Comparison of ENCODE assay signal across 15 mouse cellular contexts in the genomic region with DNA sequence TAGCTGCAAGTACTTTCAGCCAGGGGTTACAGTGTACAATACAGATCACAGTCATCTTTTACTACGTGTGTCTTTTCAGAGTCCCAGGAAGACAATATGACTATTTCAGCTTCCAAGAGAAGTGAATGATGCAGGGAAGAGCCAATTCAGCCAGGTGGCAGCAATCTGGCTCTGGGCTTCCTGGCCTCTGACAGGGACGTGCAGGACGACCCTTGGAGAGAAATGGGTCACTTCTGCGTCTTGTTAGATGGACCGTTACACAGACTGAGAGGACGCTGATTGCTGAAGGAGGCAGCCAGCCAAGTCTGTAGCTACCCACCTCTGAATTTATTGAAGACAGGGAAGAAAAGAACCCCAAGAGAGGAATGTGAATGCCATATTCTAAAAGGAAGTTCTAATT. TPM values are rescaled to one million over a fixed set of nuclear protein-coding genes. Genes with fewer than 3 reads are reported as not detected.
DNase-seq lines count a peak whose midpoint lies in the region; ATAC-seq and TF ChIP-seq lines count a peak whose summit lies in the region.
"Had no signal": no experiment of that assay in that cellular context is flagged by ENCODE, and none has a peak within 500 bp of the region (broad histone marks: within the 10 kb centered on the region; RNA-seq: fewer than 3 reads in every experiment).

No protein-coding gene starts in this region.

- 63% methylated on average over 6 of the region's 6 CpGs for WGBS in heart, postnatal 0 days

- no peaks in the 10 kb centered on the region for H3K27me3 ChIP-seq in heart, postnatal 0 days (ENCODE audit: control insufficient read depth, insufficient read depth, low read length)
- H3K27me3 ChIP-seq: midbrain, embryonic 15.5 days; neural tube, embryonic 12.5 days had no signal

- no peak overlapping the region for H3K9ac ChIP-seq in heart, postnatal 0 days (replicated peaks; ENCODE audit: low read depth, low read length)
- H3K9ac ChIP-seq: midbrain, embryonic 15.5 days; neural tube, embryonic 12.5 days had no signal

- TF ChIP-seq CTCF in heart, postnatal 0 days (IDR thresholded peaks at IDR 0.05; ENCODE audit: low read depth), result peak; percentile 18; the same call in 1 of the 2 replicates
- TF ChIP-seq CTCF in left cerebral cortex, adult 2 months (IDR thresholded peaks at IDR 0.05), result no peak; the same call in 1 of the 2 replicates
- no peak for TF ChIP-seq CTCF in brain, embryonic 14.5 days (IDR thresholded peaks at IDR 0.05; ENCODE audit: borderline replicate concordance, extremely low read depth, insufficient read depth, insufficient read length)

- intact Hi-C loops in heart, postnatal 14 days (cut with DNase I), result no loop called here
- intact Hi-C loops in left cerebral cortex, adult 2 months (cut with DNase I), result no loop called here

- no peak overlapping the region for H3K27ac ChIP-seq in heart, postnatal 0 days (ENCODE audit: low read depth)
- peak overlapping the region; percentile 86 for H3K27ac ChIP-seq in left cerebral cortex, adult 2 months
- H3K27ac ChIP-seq: heart, embryonic 10.5 days; midbrain, embryonic 15.5 days; neural tube, embryonic 12.5 days had no signal

- no peak overlapping the region for H3K4me2 ChIP-seq in heart, postnatal 0 days (ENCODE audit: low read depth, low read length)
- H3K4me2 ChIP-seq: liver, embryonic 11.5 days; midbrain, embryonic 15.5 days; neural tube, embryonic 12.5 days had no signal

- no peak for TF ChIP-seq EP300 in heart, postnatal 0 days (IDR thresholded peaks at IDR 0.05; ENCODE audit: low read depth)

- peak; percentile 24 to 26 for DNase-seq in cerebellum, adult 18-20 months
- DNase-seq in cerebellum, adult 9-10 months, result no peak
- DNase-seq in heart, postnatal 0 days (ENCODE audit: low spot score), result no peak
- DNase-seq in heart, postnatal 14 days, result no peak
- DNase-seq in left cerebral cortex, adult 2 months (ENCODE audit: extremely low spot score in 1 of 2, low spot score in 2 of 2), result no peak
- DNase-seq in left cerebral cortex, adult 18-20 months (ENCODE audit: low spot score in 2 of 2), result no peak
- DNase-seq in brain, embryonic 14.5 days (ENCODE audit: low read depth), result peak; percentile 7
- DNase-seq: gastrocnemius, postnatal 14 days; kidney, postnatal 14 days; thymus, adult 18-20 months had no signal

- no peak for TF ChIP-seq POLR2A in brain, embryonic 14.5 days (IDR thresholded peaks at IDR 0.05; ENCODE audit: borderline replicate concordance, extremely low read depth, insufficient read depth, insufficient read length, poor library complexity, severe bottlenecking)

- no peak overlapping the region for H3K4me3 ChIP-seq in heart, postnatal 0 days (ENCODE audit: low read depth, low read length)
- H3K4me3 ChIP-seq in left cerebral cortex, adult 2 months, result no peak overlapping the region
- H3K4me3 ChIP-seq: heart, embryonic 10.5 days; midbrain, embryonic 15.5 days; neural tube, embryonic 12.5 days had no signal

- no peaks in the 10 kb centered on the region for H3K36me3 ChIP-seq in heart, postnatal 0 days (replicated peaks; ENCODE audit: control insufficient read depth, insufficient read depth, low read length)
- H3K36me3 ChIP-seq: midbrain, embryonic 15.5 days had no signal

- H3K9me3 ChIP-seq in heart, postnatal 0 days (replicated peaks; ENCODE audit: control insufficient read depth, low read length), result no peaks in the 10 kb centered on the region
- H3K9me3 ChIP-seq: heart, embryonic 10.5 days; midbrain, embryonic 15.5 days; neural tube, embryonic 12.5 days had no signal

- no peak for ATAC-seq in heart, postnatal 0 days (ENCODE audit: insufficient read depth, low read depth)
- no peak for ATAC-seq in monocyte, adult 5-6 weeks (replicated peaks; ENCODE audit: insufficient number of reproducible peaks, low FRiP score, low TSS enrichment, poor library complexity, severe bottlenecking)
- ATAC-seq: midbrain, embryonic 15.5 days had no signal

- H3K4me1 ChIP-seq in heart, postnatal 0 days (ENCODE audit: control insufficient read depth, insufficient read depth), result peaks cover 38% of the 10 kb centered on the region

RNA-seq across cellular contexts. Expression of gene Rcor2, which starts 36.7 kb away (rescaled TPM):
- 18.5 and 40.0 TPM in 2 replicates for total RNA-seq in heart, postnatal 0 days (2014; rRNA removed; ENCODE audit: low replicate concordance)
- polyA plus RNA-seq in heart, postnatal 0 days (2015; fragmentation: Nextera tagmentation; extraction: Ambion mirVana), result 8.5 and 9.7 TPM in 2 replicates
- 10 to 100 TPM; 10.7 to 12.7 TPM for total RNA-seq in heart, postnatal 14 days (2021)
- 10 to 100 TPM; 14.3 to 14.7 TPM for total RNA-seq in left cerebral cortex, adult 2 months (2021)
- 10 to 100 TPM; 17.6 to 17.7 TPM for total RNA-seq in left cerebral cortex, adult 18-20 months (2021)
- polyA plus RNA-seq in brain, embryonic 14.5 days (2012; rRNA removed), result 134 and 211 TPM in 2 replicates
- total RNA-seq in monocyte, adult 5-6 weeks (2017), result not detected in 3 replicates

RNA-seq across cellular contexts. Expression of gene Mark2, which starts 37.9 kb away (rescaled TPM):
- 33.6 and 35.2 TPM in 2 replicates for total RNA-seq in heart, postnatal 0 days (2014; rRNA removed; ENCODE audit: low replicate concordance)
- 17.8 and 19.3 TPM in 2 replicates for polyA plus RNA-seq in heart, postnatal 0 days (2015; fragmentation: Nextera tagmentation; extraction: Ambion mirVana)
- total RNA-seq in heart, postnatal 14 days (2021), result 10 to 100 TPM; 51.9 to 55.4 TPM
- total RNA-seq in left cerebral cortex, adult 2 months (2021), result 100 to 1,000 TPM; 133 to 148 TPM
- 100 to 1,000 TPM; 123 to 139 TPM for total RNA-seq in left cerebral cortex, adult 18-20 months (2021)
- polyA plus RNA-seq in brain, embryonic 14.5 days (2012; rRNA removed), result 70.4 and 98.0 TPM in 2 replicates
- 24.9 to 78.8 TPM (median 41.5 TPM) in 3 replicates for total RNA-seq in monocyte, adult 5-6 weeks (2017)

Comparison
In these comparisons a context has a peak if more than half of its experiments do, and no peak if none do; other contexts are left out.
1. DNase-seq: peak in cerebellum, adult 18-20 months (2 of 2) and brain, embryonic 14.5 days (single experiment); none in cerebellum, adult 9-10 months (single experiment), heart, postnatal 0 days (single experiment), heart, postnatal 14 days (0 of 2), left cerebral cortex, adult 2 months (0 of 2) and left cerebral cortex, adult 18-20 months (0 of 2).
2. RNA of gene Rcor2, which starts 36.7 kb away (total RNA-seq): 18.5 to 40.0 TPM in heart, postnatal 0 days, 17.6 to 17.7 TPM in left cerebral cortex, adult 18-20 months, 14.3 to 14.7 TPM in left cerebral cortex, adult 2 months and 10.7 to 12.7 TPM in heart, postnatal 14 days; not detected in monocyte, adult 5-6 weeks; every median in the first group is over 10 times any median in the second.